Mouse (Mus musculus): Measurements from ENCODE around the gene Gdpd3.

DNA sequence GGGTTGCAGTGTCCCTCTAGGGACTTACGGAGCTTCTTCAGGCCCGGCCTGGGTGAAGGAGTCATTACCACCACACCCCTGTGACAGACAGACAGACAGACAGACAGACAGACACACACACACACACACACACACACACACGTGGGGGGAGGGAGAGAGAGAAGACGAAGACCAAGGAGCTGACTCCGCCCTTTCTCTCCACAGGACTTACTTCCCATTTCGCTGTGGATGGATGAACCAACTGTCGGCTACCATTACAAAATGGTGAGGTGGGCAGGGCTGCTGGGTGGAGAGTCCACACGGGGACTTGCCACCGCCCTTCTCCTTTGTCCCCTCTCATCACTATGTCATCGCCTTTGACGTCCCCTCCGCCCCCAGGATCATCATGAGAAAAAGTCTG is 4.7 kb downstream of the Gdpd3 start:
- TF ChIP-seq CTCF (IDR thresholded peaks at IDR 0.05; ENCODE audit: low read depth) = no peak
- TF ChIP-seq EP300 (IDR thresholded peaks at IDR 0.05; ENCODE audit: low read depth) = no peak
